Mouse (Mus musculus) forebrain, embryonic 16.5 days (tissue): ENCODE data around the gene Drd4. TPM values are rescaled to one million over a fixed set of nuclear protein-coding genes. Genes with fewer than 3 reads are reported as not detected.
A peak's percentile ranks its signal among the peaks of the same experiment; 100 is the strongest.

ENCODE experiments used
- ATAC-seq: fragments of 200-750 bp; cut with Nextera tagmentation; 2 replicates; pipeline ENCODE4 v1.8.0; 2017; ENCODE audit warnings: mild to moderate bottlenecking, moderate library complexity
- H3K27ac ChIP-seq: fragments of 300-500 bp; sonication (generic); 2 replicates; pipeline ENCODE4 v1.5.1; 2014; ENCODE audit warnings: low read length, control low read depth
- H3K27me3 ChIP-seq: fragments of 300-500 bp; sonication (generic); replicated peaks from 2 replicates; pipeline ENCODE4 v1.6.1; 2014; ENCODE audit warnings: low read length; ENCODE audit not compliant: control insufficient read depth, insufficient read depth
- H3K36me3 ChIP-seq: fragments of 300-500 bp; sonication (generic); 2 replicates; pipeline ENCODE4 v1.6.1; 2014; ENCODE audit not compliant: control insufficient read depth, insufficient read depth
- H3K4me1 ChIP-seq: fragments of 300-500 bp; sonication (generic); replicated peaks from 2 replicates; pipeline ENCODE4 v1.6.1; 2014; ENCODE audit warnings: low read length; ENCODE audit not compliant: control insufficient read depth, insufficient read depth
- H3K4me2 ChIP-seq: fragments of 300-500 bp; sonication (generic); 2 replicates; pipeline ENCODE4 v1.6.1; 2014; ENCODE audit warnings: mild to moderate bottlenecking, low read length, control low read depth
- H3K4me3 ChIP-seq: fragments of 300-500 bp; sonication (generic); replicated peaks from 2 replicates; pipeline ENCODE4 v1.5.1; 2014; ENCODE audit warnings: mild to moderate bottlenecking, low read length, control low read depth
- H3K9ac ChIP-seq: fragments of 300-500 bp; sonication (generic); replicated peaks from 2 replicates; pipeline ENCODE4 v1.6.1; 2014; ENCODE audit warnings: low read depth, low read length, control low read depth
- H3K9me3 ChIP-seq: fragments of 300-500 bp; sonication (generic); 2 replicates; pipeline ENCODE4 v1.6.1; 2016; ENCODE audit warnings: low read length; ENCODE audit not compliant: control insufficient read depth
- WGBS: fragments of 180-500 bp; shearing (Covaris S2); extraction: QIAGEN DNeasy Blood & Tissue Kit; methylation state at CpG from one replicate; pipeline ENCODE4 v1.1.7; 2014; 5-methylcytosine and 5-hydroxymethylcytosine counted together
- polyA plus RNA-seq: library from polyadenylated mRNA; unstranded; fragments of >200 nt; fragmentation: Nextera tagmentation; extraction: Ambion mirVana; gene quantifications from 2 replicates; pipeline ENCODE4 v1.2.1, GENCODE M21; 2015

Drd4 gene
- polyA plus RNA-seq, 1 experiment from 2014 or later, result 0.52 TPM

DNA sequence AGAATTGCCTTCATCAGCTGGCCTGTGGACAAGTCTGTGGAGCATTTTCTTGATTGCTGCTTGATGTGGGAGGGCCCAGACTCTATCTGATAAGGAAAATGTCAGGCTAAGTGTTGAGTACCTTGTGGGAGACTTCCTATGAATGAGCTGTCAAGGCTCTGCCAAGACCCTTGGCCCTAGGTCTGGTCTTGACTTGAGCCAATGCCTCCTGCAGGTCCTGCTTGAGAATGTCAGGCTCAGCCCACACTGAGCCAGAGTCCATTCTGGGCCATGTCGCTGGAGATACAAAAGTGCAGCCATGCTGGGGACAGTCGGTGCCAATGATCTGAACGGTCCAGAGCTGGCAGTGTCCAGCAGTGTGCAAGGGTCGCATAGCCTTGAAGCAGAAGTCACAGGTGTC lies 9.1 kb upstream of the Drd4 start:
- Histone ChIP-seq H3K36me3 (no peaks in the 10 kb centered on the region), H3K27me3 (peaks cover 2% of the 10 kb centered on the region; the same call in 1 of the 2 replicates), H3K9ac (no peak overlapping the region), H3K4me3 (no peak overlapping the region), H3K27ac (no peak overlapping the region), H3K4me2 (no peak overlapping the region), H3K4me1 (peaks cover 10% of the 10 kb centered on the region), H3K9me3 (no peaks in the 10 kb centered on the region)
- ATAC-seq, result no peak
- 86% methylated on average over 4 of the region's 4 CpGs for WGBS

DNA sequence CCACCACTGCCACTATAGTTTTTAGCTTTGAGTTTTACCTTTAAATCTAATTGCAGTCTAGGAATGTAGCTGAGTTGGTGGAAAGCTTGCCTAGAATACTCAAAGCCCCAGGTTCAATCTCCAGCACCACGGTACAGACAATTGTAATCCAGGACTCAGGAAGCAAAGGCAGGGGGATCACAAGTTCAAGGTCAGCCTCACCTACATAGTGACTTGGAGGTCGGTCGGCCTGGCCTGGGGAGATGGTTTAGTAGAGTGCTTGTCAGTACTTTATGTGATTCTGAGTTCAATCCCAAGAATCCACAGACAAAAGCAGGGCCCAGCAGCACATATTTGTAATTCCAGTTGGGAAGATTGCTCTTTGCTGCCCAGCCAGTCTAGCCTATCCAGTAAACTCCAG lies 3.8 kb upstream of the Drd4 start:
- H3K9me3 ChIP-seq, result no peaks in the 10 kb centered on the region
- no peak overlapping the region for H3K9ac ChIP-seq
- 86% methylated on average over 3 of the region's 3 CpGs for WGBS
- H3K36me3 ChIP-seq, result no peaks in the 10 kb centered on the region
- no peak overlapping the region for H3K4me3 ChIP-seq
- peaks cover 8% of the 10 kb centered on the region for H3K4me1 ChIP-seq
- H3K27ac ChIP-seq, result no peak overlapping the region
- peaks cover 10% of the 10 kb centered on the region for H3K27me3 ChIP-seq
- ATAC-seq, result no peak
- no peak overlapping the region for H3K4me2 ChIP-seq

- peak overlapping the region; percentile 58 for H3K4me3 ChIP-seq
- H3K4me1 ChIP-seq, result peaks cover 20% of the 10 kb centered on the region
- H3K9me3 ChIP-seq, result no peaks in the 10 kb centered on the region
- peaks cover 7% of the 10 kb centered on the region; the same call in 1 of the 2 replicates for H3K36me3 ChIP-seq
- H3K4me2 ChIP-seq, result peak overlapping the region; percentile 96
- no peak overlapping the region for H3K27ac ChIP-seq
- WGBS, result 37% methylated on average over 15 of the region's 15 CpGs
- H3K9ac ChIP-seq, result peak overlapping the region; percentile 76
- ATAC-seq, result no peak
- H3K27me3 ChIP-seq, result peaks cover 35% of the 10 kb centered on the region
Measured at GRCm38 (mm10) chr7:141292583-141293388, 980 bp downstream of the Drd4 start.

DNA sequence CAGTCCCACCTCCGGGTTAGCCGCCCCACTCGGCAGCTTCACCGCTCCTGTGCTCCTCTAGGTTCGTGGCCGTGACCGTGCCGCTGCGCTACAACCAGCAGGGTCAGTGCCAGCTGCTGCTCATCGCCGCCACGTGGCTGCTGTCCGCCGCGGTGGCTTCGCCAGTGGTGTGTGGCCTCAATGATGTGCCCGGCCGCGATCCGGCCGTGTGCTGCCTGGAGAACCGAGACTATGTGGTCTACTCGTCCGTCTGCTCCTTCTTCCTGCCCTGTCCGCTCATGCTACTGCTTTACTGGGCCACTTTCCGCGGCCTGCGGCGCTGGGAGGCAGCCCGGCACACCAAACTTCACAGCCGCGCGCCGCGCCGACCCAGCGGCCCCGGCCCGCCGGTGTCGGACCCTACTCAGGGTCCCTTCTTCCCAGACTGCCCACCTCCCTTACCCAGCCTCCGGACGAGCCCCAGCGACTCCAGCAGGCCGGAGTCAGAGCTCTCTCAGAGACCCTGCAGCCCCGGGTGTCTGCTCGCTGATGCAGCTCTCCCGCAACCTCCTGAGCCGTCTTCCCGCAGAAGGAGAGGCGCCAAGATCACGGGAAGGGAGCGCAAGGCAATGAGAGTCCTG lies 2.2 kb downstream of the Drd4 start:
- Histone ChIP-seq H3K4me2 (peak overlapping the region; percentile 62), H3K9ac (peak overlapping the region; percentile 46), H3K27me3 (peaks cover 35% of the 10 kb centered on the region), H3K4me3 (peak overlapping the region; percentile 38), H3K36me3 (peaks cover 7% of the 10 kb centered on the region; the same call in 1 of the 2 replicates), H3K4me1 (peaks cover 20% of the 10 kb centered on the region), H3K27ac (no peak overlapping the region), H3K9me3 (no peaks in the 10 kb centered on the region)
- ATAC-seq, result no peak
- 1% methylated on average over 50 of the region's 53 CpGs for WGBS

DNA sequence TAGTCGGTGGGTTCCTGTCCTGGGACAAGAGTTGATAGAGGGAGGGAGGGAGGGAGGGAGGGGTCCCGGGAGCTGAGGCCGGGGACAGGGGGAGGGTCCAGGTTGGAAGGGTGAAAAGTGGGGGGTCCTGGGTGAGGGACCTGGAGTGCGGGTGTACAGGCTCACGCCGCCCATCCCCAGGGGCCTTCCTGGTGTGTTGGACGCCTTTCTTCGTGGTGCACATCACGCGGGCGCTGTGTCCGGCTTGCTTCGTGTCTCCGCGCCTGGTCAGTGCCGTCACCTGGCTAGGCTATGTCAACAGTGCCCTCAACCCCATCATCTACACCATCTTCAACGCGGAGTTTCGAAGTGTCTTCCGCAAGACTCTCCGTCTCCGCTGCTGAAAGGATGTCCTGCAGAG lies 2.7 kb downstream of the Drd4 start:
- peaks cover 20% of the 10 kb centered on the region for H3K4me1 ChIP-seq
- no peak for ATAC-seq
- 6% methylated on average over 22 of the region's 22 CpGs for WGBS
- H3K27ac ChIP-seq, result no peak overlapping the region
- peaks cover 35% of the 10 kb centered on the region for H3K27me3 ChIP-seq
- peak overlapping the region; percentile 62 for H3K4me2 ChIP-seq
- no peak overlapping the region; the same call in 1 of the 2 replicates for H3K9ac ChIP-seq
- no peaks in the 10 kb centered on the region for H3K9me3 ChIP-seq
- peak overlapping the region; percentile 38; the same call in 1 of the 2 replicates for H3K4me3 ChIP-seq
- H3K36me3 ChIP-seq, result peaks cover 7% of the 10 kb centered on the region; the same call in 1 of the 2 replicates

- H3K4me3 ChIP-seq, result no peak overlapping the region
- H3K4me2 ChIP-seq, result no peak overlapping the region
- no peak for ATAC-seq
- no peak overlapping the region for H3K27ac ChIP-seq
- H3K9me3 ChIP-seq, result no peaks in the 10 kb centered on the region
- H3K9ac ChIP-seq, result no peak overlapping the region
- peaks cover 25% of the 10 kb centered on the region for H3K36me3 ChIP-seq
- H3K4me1 ChIP-seq, result peaks cover 12% of the 10 kb centered on the region
- H3K27me3 ChIP-seq, result peaks cover 24% of the 10 kb centered on the region
- 90% methylated on average over 3 of the region's 3 CpGs for whole genome bisulfite sequencing
Measured at GRCm38 (mm10) chr7:141297926-141298650, 6.3 kb downstream of the Drd4 start.

DNA sequence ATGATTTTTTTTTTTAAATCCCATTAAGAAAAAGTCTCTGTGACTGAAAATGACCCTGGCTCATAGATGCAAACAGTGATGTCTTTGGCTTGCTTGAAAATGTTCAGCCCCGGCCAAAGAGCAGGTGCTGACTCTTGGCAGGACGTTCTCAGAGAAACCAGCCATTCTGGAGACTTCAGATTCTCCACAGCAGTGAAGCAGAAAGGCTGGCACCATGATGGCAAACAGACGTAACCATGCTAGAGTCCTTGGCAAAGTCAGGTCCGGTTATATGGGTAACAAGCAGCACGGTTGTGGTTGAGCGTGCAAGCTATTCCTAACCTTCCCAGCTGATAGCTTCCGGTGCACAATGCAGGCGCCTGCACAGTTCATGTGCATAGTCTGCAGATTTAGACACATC lies 7.4 kb downstream of the Drd4 start:
- Histone ChIP-seq H3K27me3 (peaks cover 15% of the 10 kb centered on the region), H3K4me3 (no peak overlapping the region), H3K27ac (no peak overlapping the region), H3K9ac (no peak overlapping the region), H3K4me2 (no peak overlapping the region), H3K4me1 (peaks cover 5% of the 10 kb centered on the region), H3K36me3 (peaks cover 32% of the 10 kb centered on the region), H3K9me3 (no peaks in the 10 kb centered on the region)
- 95% methylated on average over 8 of the region's 8 CpGs for WGBS
- no peak for ATAC-seq

DNA sequence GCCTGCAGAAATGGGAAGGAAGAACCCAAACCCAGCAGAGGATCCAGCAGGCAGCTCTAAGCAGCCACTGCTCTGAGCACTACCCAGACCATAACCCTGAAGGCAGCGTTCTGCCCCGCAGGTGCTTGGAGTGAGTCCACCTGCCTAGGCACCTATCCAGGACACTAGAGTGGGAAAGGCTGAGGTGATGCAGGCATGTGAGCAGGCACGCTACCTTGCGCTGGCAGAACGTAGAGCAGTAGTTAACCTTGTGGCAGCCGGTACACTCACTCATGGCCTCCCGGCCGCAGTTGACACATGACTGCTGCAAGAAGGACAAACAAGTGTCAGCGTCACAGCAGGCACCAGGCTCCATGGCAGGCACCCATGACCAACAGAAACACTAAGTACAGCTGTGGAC lies 9.6 kb downstream of the Drd4 start:
- Histone ChIP-seq H3K4me2 (no peak overlapping the region), H3K36me3 (peaks cover 44% of the 10 kb centered on the region), H3K9me3 (no peaks in the 10 kb centered on the region), H3K27ac (no peak overlapping the region), H3K4me3 (no peak overlapping the region), H3K27me3 (no peaks in the 10 kb centered on the region), H3K4me1 (no peaks in the 10 kb centered on the region), H3K9ac (no peak overlapping the region)
- 98% methylated on average over 9 of the region's 9 CpGs for WGBS
- no peak for ATAC-seq

DNA sequence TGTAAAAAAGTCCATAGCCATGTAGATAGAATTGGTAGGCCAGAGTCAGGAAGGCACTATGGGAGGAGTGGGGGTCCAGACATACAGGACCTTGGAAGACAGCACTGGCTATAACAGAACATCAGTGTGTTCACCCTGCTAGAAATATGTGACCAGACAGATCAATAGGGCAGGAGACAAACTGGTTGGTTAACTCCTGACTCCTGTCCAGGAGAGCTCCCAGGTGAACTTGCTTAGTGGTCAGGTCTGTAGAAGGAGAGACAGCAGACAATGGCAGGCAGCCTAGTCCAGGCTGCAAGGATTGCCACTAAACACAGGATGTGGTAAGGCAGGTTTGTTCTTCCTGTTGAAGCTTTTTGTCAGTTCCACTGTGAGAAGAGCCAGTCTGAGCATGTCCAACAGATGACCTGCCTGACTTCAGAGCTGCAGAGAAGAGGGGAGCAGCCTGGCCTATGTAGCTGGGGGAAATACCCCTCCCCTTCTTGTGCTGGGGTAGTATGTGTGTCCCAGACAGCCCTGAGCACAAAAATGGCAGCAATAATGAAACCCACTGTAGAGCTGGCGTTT lies 11.0 kb downstream of the Drd4 start:
- Histone ChIP-seq H3K4me1 (no peaks in the 10 kb centered on the region), H3K9ac (no peak overlapping the region), H3K4me3 (no peak overlapping the region), H3K27ac (no peak overlapping the region), H3K36me3 (peaks cover 43% of the 10 kb centered on the region), H3K9me3 (no peaks in the 10 kb centered on the region), H3K27me3 (no peaks in the 10 kb centered on the region), H3K4me2 (no peak overlapping the region)
- WGBS, result 80% methylated on average over 1 of the region's 1 CpGs
- ATAC-seq, result no peak
